In the genomic region with DNA sequence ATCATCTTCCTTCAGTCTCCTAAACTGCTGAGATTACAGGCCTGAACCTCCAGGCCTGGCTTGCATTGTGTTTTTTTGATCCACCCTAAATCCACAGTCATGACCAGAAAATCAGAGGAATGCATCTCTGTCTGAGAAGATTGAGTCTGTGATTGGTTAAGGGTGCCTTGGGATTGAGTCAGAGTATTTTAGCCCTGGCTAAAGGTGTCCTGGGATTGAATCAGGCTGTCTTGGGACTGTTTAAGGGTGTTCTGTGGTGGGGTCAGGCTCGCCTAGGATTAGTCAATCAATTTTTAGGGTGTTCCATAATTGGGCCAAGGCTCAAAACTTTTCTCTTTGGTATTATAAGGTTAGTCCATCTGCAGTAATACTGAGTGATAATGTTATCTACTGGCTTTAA, we compare ENCODE assay signal across 21 mouse cellular contexts. TPM values are rescaled to one million over a fixed set of nuclear protein-coding genes. Genes with fewer than 3 reads are reported as not detected.
DNase-seq lines count a peak whose midpoint lies in the region; ATAC-seq lines count a peak whose summit lies in the region.
"Had no signal": no experiment of that assay in that cellular context is flagged by ENCODE, and none has a peak within 500 bp of the region (broad histone marks: within the 10 kb centered on the region; RNA-seq: fewer than 3 reads in every experiment).

No protein-coding gene starts in this region.

- H3K27ac ChIP-seq in kidney, embryonic 15.5 days, result peak overlapping the region; percentile 54; the same call in 1 of the 2 replicates
- H3K27ac ChIP-seq: embryonic facial prominence, embryonic 12.5 days; forebrain, embryonic 10.5 days; heart, embryonic 13.5 days; liver, embryonic 13.5 days had no signal

- no peak for ATAC-seq in kidney, embryonic 15.5 days (replicated peaks; ENCODE audit: low FRiP score)
- ATAC-seq: inflammation-experienced regulatory T-cells, adult 6 months had no signal

- 71% methylated on average over 1 of the region's 1 CpGs for WGBS in kidney, embryonic 15.5 days

- no peaks in the 10 kb centered on the region for H3K27me3 ChIP-seq in kidney, embryonic 15.5 days
- H3K27me3 ChIP-seq: CH12.LX; embryonic facial prominence, embryonic 12.5 days; heart, embryonic 13.5 days; liver, embryonic 13.5 days had no signal

- H3K4me2 ChIP-seq in kidney, embryonic 15.5 days, result no peak overlapping the region
- H3K4me2 ChIP-seq: embryonic facial prominence, embryonic 12.5 days; heart, embryonic 13.5 days; liver, embryonic 13.5 days had no signal

- no peaks in the 10 kb centered on the region for H3K4me1 ChIP-seq in kidney, embryonic 15.5 days
- H3K4me1 ChIP-seq: embryonic facial prominence, embryonic 12.5 days; forebrain, embryonic 10.5 days; heart, embryonic 13.5 days had no signal

- H3K9ac ChIP-seq in kidney, embryonic 15.5 days, result no peak overlapping the region
- H3K9ac ChIP-seq: embryonic facial prominence, embryonic 12.5 days; heart, embryonic 13.5 days; liver, embryonic 13.5 days had no signal

- no peaks in the 10 kb centered on the region; the same call in 1 of the 2 replicates for H3K9me3 ChIP-seq in kidney, embryonic 15.5 days (replicated peaks)
- H3K9me3 ChIP-seq: embryonic facial prominence, embryonic 12.5 days; forebrain, embryonic 10.5 days; heart, embryonic 13.5 days; liver, embryonic 13.5 days had no signal

- no peaks in the 10 kb centered on the region for H3K36me3 ChIP-seq in kidney, embryonic 15.5 days
- H3K36me3 ChIP-seq: embryonic facial prominence, embryonic 12.5 days; forebrain, embryonic 10.5 days; heart, embryonic 13.5 days; liver, embryonic 13.5 days had no signal

- no peak for DNase-seq in kidney, postnatal 10 days
- DNase-seq in Muller cell, postnatal 12 days (ENCODE audit: inconsistent ontology term), result peak; percentile 57
- DNase-seq in fibroblast of lung, adult 2 months (ENCODE audit: low read depth), result peak; percentile 91
- peak; percentile 58 for DNase-seq in lung, postnatal 14 days
- no peak for DNase-seq in ovary, adult 18-20 months (ENCODE audit: low spot score)
- DNase-seq in right cerebral cortex, adult 2 months (ENCODE audit: low spot score in 2 of 2), result no peak
- DNase-seq: adrenal gland, postnatal 25 days; cerebellum, adult 8-10 months; gastrocnemius, postnatal 36 days; liver, embryonic 13.5 days; midbrain, embryonic 14.5 days; right cerebral cortex, adult 18-20 months; thymus, adult 2 months had no signal

- H3K4me3 ChIP-seq in kidney, embryonic 15.5 days (replicated peaks), result no peak overlapping the region
- H3K4me3 ChIP-seq: embryonic facial prominence, embryonic 12.5 days; forebrain, embryonic 10.5 days; heart, embryonic 13.5 days; liver, embryonic 13.5 days had no signal

RNA-seq across cellular contexts. Expression of a gene that starts 10.9 kb away (rescaled TPM):
- polyA plus RNA-seq in kidney, embryonic 15.5 days (2015; fragmentation: Nextera tagmentation; extraction: Ambion mirVana), result not detected in 2 replicates
- polyA plus RNA-seq: cortical plate, adult 2 months; embryonic facial prominence, embryonic 12.5 days; forebrain, embryonic 10.5 days; heart, embryonic 13.5 days; limb, embryonic 11.5 days; liver, embryonic 13.5 days; midbrain, embryonic 14.5 days had no signal

Comparison
In these comparisons a context has a peak if more than half of its experiments do, and no peak if none do; other contexts are left out.
1. DNase-seq: peak in Muller cell, postnatal 12 days (single experiment), fibroblast of lung, adult 2 months (single experiment) and lung, postnatal 14 days (single experiment); none in kidney, postnatal 10 days (single experiment), ovary, adult 18-20 months (single experiment) and right cerebral cortex, adult 2 months (0 of 2).